Mouse (Mus musculus) large intestine, adult 2 months (tissue): Measurements from ENCODE around the gene Stx12. TPM values are rescaled to one million over a fixed set of nuclear protein-coding genes. Genes with fewer than 3 reads are reported as not detected.

Experiments
- DNase-seq: peaks from one replicate; pipeline ENCODE4 v3.0.0-alpha.2; 2012; ENCODE audit warnings: low read depth, low spot score
- WGBS: fragments of 180-500 bp; shearing (Covaris S2); methylation state at CpG from one replicate; pipeline ENCODE4 v1.1.7; 2018; 5-methylcytosine and 5-hydroxymethylcytosine counted together
- polyA plus RNA-seq: library from polyadenylated mRNA; depleted of rRNA; stranded (reverse); fragments of >200 nt; gene quantifications from 2 replicates; pipeline ENCODE4 v1.2.3, GENCODE M21; 2012; rRNA removed

The Stx12 gene
- polyA plus RNA-seq, 1 experiment: 20.1 TPM

- DNase-seq: no peak
- WGBS: 85% methylated on average over 6 of the region's 6 CpGs
Measured at GRCm38 (mm10) chr4:132804331-132804730, 80.0 kb downstream of the Stx12 start.

DNA sequence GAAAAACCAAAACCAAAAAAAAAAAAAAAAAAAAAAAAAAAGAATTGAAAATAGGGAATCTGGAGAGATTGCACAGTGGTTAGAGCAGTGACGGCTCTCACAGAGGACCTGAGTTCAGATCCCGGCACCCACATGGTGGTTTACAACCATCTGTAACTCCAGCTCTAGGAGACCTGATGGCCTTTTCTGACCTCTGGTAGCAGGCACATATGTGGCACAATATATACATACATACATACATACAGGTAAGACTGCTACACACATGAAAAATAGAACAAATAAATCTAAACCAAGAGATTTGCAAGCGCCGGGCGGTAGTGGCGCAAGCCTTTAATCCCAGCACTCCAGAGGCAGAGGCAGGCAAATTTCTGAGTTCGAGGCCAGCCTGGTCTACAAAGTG lies 80.4 kb downstream of the Stx12 start:
- WGBS: 97% methylated on average over 7 of the region's 7 CpGs
- DNase-seq: no peak

Other genes with a start within 250 kb of the Stx12 start
- 15.5 and 21.2 TPM in 2 replicates for gene Eya3, start 245.5 kb downstream of the Stx12 start, polyA plus RNA-seq
- 2.0 and 6.3 TPM in 2 replicates for gene Xkr8, start 152.0 kb downstream of the Stx12 start, polyA plus RNA-seq
- 29.3 and 94.3 TPM in 2 replicates for gene Smpdl3b, start 127.3 kb downstream of the Stx12 start, polyA plus RNA-seq
- gene Rpa2, start 116.2 kb downstream of the Stx12 start, polyA plus RNA-seq: 25.4 and 26.2 TPM in 2 replicates
- 5.6 and 8.7 TPM in 2 replicates for gene Themis2, start 88.1 kb downstream of the Stx12 start, polyA plus RNA-seq
- gene Ppp1r8, start 41.3 kb downstream of the Stx12 start, polyA plus RNA-seq: 30.8 and 36.2 TPM in 2 replicates
- 8.7 and 10.5 TPM in 2 replicates for gene Fam76a, start 38.0 kb upstream of the Stx12 start, polyA plus RNA-seq
- gene Fgr, start 89.6 kb upstream of the Stx12 start, polyA plus RNA-seq: 4.9 and 5.5 TPM in 2 replicates
- 9.5 and 9.8 TPM in 2 replicates for gene Ahdc1, start 126.8 kb upstream of the Stx12 start, polyA plus RNA-seq
- gene Wasf2, start 246.0 kb upstream of the Stx12 start, polyA plus RNA-seq: 43.5 and 66.0 TPM in 2 replicates